Mouse (Mus musculus): ENCODE results near the gene Grap2. TPM values are rescaled to one million over a fixed set of nuclear protein-coding genes. Genes with fewer than 3 reads are reported as not detected.

Gene Grap2
- polyA plus RNA-seq, 1 experiment from 2014 or later, result 0.35 TPM

DNA sequence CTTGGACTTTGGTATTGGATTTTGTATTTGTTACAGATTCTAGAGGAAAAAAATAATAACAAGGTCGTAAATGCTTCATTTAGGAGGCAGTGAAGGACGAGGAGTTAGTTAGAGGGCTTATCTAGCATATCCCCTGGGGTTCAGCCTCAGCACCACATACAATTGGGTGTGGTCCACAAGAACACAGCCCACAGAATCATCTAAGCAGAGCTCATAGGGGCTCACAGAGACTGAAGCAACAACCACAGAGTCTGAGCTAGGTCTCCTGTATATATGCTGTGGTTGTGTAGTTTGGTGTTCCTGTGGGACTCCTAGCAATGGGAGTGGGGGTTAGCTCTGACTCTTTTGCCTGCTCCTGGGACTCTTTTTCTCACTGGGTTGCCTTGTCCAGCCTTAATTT lies 37.9 kb downstream of the Grap2 start:
- Histone ChIP-seq H3K4me3 (replicated peaks) (no peak overlapping the region), H3K4me2 (no peak overlapping the region), H3K9ac (replicated peaks) (no peak overlapping the region), H3K27me3 (replicated peaks) (no peaks in the 10 kb centered on the region), H3K36me3 (no peaks in the 10 kb centered on the region), H3K4me1 (peaks cover 6% of the 10 kb centered on the region), H3K9me3 (replicated peaks) (no peaks in the 10 kb centered on the region), H3K27ac (replicated peaks) (no peak overlapping the region)
- 67% methylated on average over 2 of the region's 2 CpGs for WGBS
- no peak for ATAC-seq (ENCODE audit: low FRiP score)

DNA sequence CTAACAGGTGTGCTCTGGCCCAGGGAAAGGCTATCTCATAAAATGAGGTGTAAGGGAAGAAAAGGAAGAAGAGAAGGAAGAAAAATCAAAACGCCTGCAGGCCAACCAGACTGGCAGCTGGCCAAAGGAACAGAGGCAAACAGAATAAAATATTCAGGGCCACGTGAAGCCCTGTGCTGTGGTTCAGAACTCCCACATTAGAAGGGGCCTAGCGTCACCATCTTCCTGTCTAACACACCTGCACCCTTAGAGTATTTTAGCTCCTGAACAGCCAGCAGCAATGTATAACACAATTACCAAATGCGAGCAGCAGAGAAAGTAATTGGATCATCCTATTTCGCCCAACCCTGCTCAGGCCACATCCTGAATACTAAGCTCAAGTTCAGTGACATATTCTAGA lies 39.1 kb downstream of the Grap2 start:
- no peak for ATAC-seq (ENCODE audit: low FRiP score)
- H3K9ac ChIP-seq (replicated peaks), result no peak overlapping the region
- H3K36me3 ChIP-seq, result no peaks in the 10 kb centered on the region
- H3K4me1 ChIP-seq, result peaks cover 15% of the 10 kb centered on the region
- no peak overlapping the region for H3K4me2 ChIP-seq
- H3K27me3 ChIP-seq (replicated peaks), result no peaks in the 10 kb centered on the region
- no peak overlapping the region for H3K4me3 ChIP-seq (replicated peaks)
- no peaks in the 10 kb centered on the region for H3K9me3 ChIP-seq (replicated peaks)
- WGBS, result 81% methylated on average over 5 of the region's 5 CpGs
- H3K27ac ChIP-seq (replicated peaks), result no peak overlapping the region

DNA sequence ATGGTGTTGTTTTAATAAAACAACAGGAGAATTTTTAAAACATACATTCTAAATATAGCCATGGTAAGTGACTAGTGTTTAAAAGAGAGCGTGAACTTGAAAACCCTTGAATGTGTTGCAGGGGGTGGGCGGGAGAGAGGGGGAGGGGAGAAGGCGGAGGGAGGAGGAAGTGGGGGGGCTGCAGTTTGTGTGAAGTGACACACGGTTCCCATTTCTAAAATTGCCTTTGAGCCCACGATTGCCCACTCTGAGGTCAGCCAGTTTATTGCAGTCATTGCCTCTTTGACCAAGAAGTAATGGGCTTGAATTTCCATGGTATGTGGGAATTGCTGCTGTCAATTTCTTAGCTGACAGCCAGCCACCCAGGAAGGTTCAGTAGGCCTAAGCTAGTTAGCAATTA lies 41.5 kb downstream of the Grap2 start:
- H3K27me3 ChIP-seq (replicated peaks), result 0 out of 2 replicates have a peak, but pooled peaks cover 6% of the 10 kb centered on the region
- H3K4me1 ChIP-seq, result peaks cover 15% of the 10 kb centered on the region
- WGBS, result 30% methylated on average over 5 of the region's 5 CpGs
- no peak for ATAC-seq (ENCODE audit: low FRiP score)
- no peak overlapping the region for H3K9ac ChIP-seq (replicated peaks)
- no peaks in the 10 kb centered on the region for H3K9me3 ChIP-seq (replicated peaks)
- H3K4me3 ChIP-seq (replicated peaks), result no peak overlapping the region
- H3K4me2 ChIP-seq, result no peak overlapping the region
- H3K36me3 ChIP-seq, result no peaks in the 10 kb centered on the region
- no peak overlapping the region for H3K27ac ChIP-seq (replicated peaks)

DNA sequence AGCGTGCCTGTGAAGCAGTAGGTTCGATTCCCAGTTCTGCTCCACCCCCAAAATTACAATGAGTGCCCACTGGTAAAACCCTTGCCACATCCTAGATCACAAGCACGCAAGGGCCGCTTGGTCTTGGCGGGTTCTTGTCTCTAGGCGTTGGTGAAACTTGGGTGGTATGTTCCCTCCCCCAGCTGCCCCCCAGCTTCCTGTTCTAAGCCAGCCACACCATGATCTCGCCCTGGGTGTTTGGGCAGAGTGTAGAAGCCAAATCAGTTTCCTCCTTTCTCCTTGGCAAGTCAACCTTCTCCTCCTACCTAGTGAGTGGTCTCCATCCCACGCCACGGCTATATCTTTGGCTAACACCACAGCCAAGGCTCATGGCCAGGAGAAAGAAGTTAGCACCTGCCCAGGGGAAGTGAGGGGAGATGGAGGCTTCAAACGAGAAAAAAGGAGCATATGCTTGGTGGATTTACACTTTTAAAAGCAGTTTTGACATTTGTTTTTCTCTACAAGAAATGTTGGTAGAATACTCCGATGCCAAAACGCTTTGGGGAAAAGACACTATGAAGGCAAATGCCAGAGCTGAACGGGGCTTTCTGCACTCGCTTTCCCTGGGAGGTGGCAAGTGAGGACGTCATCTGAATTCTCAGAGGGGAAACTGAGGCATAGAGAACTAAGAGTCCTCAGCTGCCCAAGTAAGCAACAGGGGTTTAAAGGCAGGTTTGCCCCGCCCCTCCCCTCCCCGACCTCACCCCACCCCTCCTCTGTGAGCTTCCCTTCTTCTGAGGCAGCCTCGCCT lies 42.3 kb downstream of the Grap2 start:
- no peak for ATAC-seq (ENCODE audit: low FRiP score)

DNA sequence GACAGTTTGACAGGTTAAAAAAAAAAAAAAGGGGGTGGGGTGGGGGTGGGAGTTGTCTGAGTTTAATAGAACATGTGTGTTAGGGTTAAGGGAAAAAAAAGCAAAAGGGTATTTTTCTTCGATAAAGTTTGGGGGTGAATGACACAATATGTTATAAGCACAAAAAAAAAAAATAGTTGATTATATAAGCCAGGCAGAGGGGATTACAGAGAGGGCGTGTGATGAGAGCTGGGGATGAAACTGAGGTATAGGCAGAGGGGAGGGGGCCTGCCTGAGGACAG lies 42.8 kb downstream of the Grap2 start:
- 38% methylated on average over 2 of the region's 2 CpGs for WGBS

More for the DNA sequence above, 42.3 kb downstream of the Grap2 start:
- 73% methylated on average over 17 of the region's 18 CpGs for WGBS
- Histone ChIP-seq H3K27me3 (replicated peaks) (0 out of 2 replicates have a peak, but pooled peaks cover 6% of the 10 kb centered on the region), H3K4me1 (peaks cover 15% of the 10 kb centered on the region), H3K4me3 (replicated peaks) (no peak overlapping the region), H3K9me3 (replicated peaks) (no peaks in the 10 kb centered on the region), H3K4me2 (no peak overlapping the region), H3K27ac (replicated peaks) (no peak overlapping the region), H3K9ac (replicated peaks) (no peak overlapping the region), H3K36me3 (no peaks in the 10 kb centered on the region)

DNA sequence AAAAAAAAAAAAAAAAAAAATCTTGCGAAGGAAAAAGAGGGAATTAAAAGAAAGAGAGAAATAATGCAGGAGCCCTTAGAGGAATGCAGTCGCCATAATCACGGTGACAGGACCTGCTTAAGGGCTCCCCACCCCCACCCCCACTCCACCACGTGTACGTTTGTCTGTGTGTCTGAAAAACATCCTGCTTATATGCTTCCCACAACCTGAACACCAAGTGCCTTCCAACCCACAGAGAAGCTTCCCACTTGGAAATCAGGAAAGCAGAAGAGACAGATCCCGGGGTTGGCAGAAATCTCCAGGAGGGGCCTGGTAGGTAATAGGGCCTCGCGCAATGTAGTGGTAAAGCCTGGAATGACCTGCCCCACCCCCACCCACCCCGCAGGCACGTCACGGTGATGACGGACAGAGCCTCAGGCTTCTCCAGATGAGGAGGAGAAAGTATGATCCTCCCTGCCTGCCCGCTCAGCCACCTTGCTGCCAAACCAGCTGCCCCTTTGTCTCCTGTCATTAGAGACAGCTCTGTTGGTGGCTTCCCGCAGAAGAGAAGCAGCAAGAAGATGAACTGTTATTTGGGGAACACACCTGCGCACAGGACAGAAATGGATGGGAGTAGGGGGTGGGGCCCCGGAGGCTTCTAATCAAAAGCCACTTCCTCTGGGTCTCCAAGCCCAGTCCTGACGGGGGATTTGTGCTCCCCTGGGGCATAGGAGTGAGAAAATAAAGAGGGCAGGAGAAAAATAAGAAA lies 43.4 kb downstream of the Grap2 start:
- WGBS, result 6% methylated on average over 17 of the region's 17 CpGs
- Histone ChIP-seq H3K36me3 (no peaks in the 10 kb centered on the region), H3K9ac (replicated peaks) (no peak overlapping the region), H3K4me2 (peak overlapping the region; percentile 20), H3K27ac (replicated peaks) (no peak overlapping the region), H3K4me3 (replicated peaks) (no peak overlapping the region), H3K9me3 (replicated peaks) (no peaks in the 10 kb centered on the region), H3K27me3 (replicated peaks) (0 out of 2 replicates have a peak, but pooled peaks cover 6% of the 10 kb centered on the region), H3K4me1 (peaks cover 18% of the 10 kb centered on the region)
- no peak for ATAC-seq (ENCODE audit: low FRiP score)

More for the DNA sequence above, 42.8 kb downstream of the Grap2 start:
- ATAC-seq (ENCODE audit: low FRiP score), result no peak
- no peak overlapping the region for H3K27ac ChIP-seq (replicated peaks)
- H3K4me1 ChIP-seq, result peaks cover 16% of the 10 kb centered on the region
- no peak overlapping the region for H3K4me2 ChIP-seq
- H3K9ac ChIP-seq (replicated peaks), result no peak overlapping the region
- no peaks in the 10 kb centered on the region for H3K9me3 ChIP-seq (replicated peaks)
- no peak overlapping the region for H3K4me3 ChIP-seq (replicated peaks)
- no peaks in the 10 kb centered on the region for H3K36me3 ChIP-seq
- 0 out of 2 replicates have a peak, but pooled peaks cover 6% of the 10 kb centered on the region for H3K27me3 ChIP-seq (replicated peaks)

DNA sequence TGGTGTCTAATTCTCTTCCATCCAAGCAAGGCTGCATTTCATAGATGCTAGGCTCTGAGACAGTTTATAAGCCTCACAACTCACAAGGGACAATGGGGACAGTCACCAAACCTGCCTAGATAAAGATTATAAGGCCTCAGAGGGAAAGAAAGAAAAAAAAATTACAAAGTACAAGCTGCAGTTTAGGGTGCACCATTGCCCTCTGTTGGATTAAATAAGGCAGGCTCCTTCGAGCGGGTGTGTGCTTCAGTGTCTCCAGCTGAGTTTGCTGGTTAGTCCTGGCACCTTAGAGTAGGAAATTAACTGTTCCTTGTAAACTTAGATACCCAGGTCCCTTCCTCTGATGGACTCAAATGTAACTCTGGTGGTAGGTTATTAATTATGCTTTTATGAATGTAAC lies 45.4 kb downstream of the Grap2 start:
- no peak for ATAC-seq (ENCODE audit: low FRiP score)
- Histone ChIP-seq H3K27me3 (replicated peaks) (0 out of 2 replicates have a peak, but pooled peaks cover 6% of the 10 kb centered on the region), H3K4me3 (replicated peaks) (no peak overlapping the region), H3K36me3 (no peaks in the 10 kb centered on the region), H3K4me2 (no peak overlapping the region), H3K27ac (replicated peaks) (no peak overlapping the region), H3K9ac (replicated peaks) (no peak overlapping the region), H3K4me1 (peaks cover 20% of the 10 kb centered on the region), H3K9me3 (replicated peaks) (no peaks in the 10 kb centered on the region)
- 69% methylated on average over 2 of the region's 2 CpGs for WGBS

DNA sequence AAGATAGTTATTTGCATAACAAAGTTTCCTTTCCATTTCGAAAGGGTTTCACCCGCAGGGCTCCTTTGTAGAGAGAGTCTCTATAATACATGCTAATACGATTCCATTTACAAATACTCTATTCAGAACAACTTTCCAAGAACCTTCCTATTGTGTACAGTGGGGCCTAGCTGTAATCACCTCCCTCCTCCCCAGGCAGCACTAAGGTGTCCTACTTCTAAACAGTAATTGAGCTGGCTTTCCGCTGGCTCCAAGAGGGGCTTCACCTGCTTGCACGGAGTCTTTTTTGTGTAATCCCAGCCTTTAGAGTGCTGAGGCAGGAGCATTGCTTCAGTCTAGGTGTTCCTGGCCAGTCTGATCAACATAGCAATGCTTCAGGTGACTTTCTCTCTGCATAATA lies 46.8 kb downstream of the Grap2 start:
- ATAC-seq (ENCODE audit: low FRiP score), result no peak
- H3K9ac ChIP-seq (replicated peaks), result no peak overlapping the region
- peaks cover 16% of the 10 kb centered on the region; the same call in 1 of the 2 replicates for H3K4me1 ChIP-seq
- H3K4me2 ChIP-seq, result no peak overlapping the region
- 0 out of 2 replicates have a peak, but pooled peaks cover 6% of the 10 kb centered on the region for H3K27me3 ChIP-seq (replicated peaks)
- no peaks in the 10 kb centered on the region for H3K36me3 ChIP-seq
- WGBS, result 63% methylated on average over 5 of the region's 5 CpGs
- H3K4me3 ChIP-seq (replicated peaks), result no peak overlapping the region
- no peak overlapping the region for H3K27ac ChIP-seq (replicated peaks)
- H3K9me3 ChIP-seq (replicated peaks), result no peaks in the 10 kb centered on the region

DNA sequence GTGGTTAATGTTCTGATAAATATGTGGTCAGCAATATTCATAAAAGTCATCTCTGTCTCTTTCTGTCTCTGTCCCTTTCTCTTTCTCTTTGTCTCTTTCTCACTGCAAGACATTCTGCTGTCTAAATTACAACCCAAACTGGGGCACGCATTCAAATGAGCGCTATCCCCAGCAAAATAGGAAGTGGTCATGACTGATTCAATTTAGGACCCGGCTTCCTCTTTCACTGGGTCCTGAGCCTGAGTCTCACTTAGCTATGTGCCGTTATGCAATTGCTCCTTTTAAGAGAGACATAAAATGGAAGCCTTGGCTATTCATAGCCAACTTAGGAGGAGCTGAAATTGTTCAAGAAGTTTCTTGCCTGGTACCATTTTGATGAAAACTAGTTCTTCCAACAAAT lies 47.4 kb downstream of the Grap2 start:
- Histone ChIP-seq H3K27me3 (replicated peaks) (0 out of 2 replicates have a peak, but pooled peaks cover 6% of the 10 kb centered on the region), H3K36me3 (no peaks in the 10 kb centered on the region), H3K4me1 (peaks cover 16% of the 10 kb centered on the region; the same call in 1 of the 2 replicates), H3K9me3 (replicated peaks) (no peaks in the 10 kb centered on the region), H3K4me3 (replicated peaks) (no peak overlapping the region), H3K9ac (replicated peaks) (no peak overlapping the region), H3K4me2 (no peak overlapping the region), H3K27ac (replicated peaks) (no peak overlapping the region)
- ATAC-seq (ENCODE audit: low FRiP score), result no peak
- WGBS, result 66% methylated on average over 4 of the region's 4 CpGs

DNA sequence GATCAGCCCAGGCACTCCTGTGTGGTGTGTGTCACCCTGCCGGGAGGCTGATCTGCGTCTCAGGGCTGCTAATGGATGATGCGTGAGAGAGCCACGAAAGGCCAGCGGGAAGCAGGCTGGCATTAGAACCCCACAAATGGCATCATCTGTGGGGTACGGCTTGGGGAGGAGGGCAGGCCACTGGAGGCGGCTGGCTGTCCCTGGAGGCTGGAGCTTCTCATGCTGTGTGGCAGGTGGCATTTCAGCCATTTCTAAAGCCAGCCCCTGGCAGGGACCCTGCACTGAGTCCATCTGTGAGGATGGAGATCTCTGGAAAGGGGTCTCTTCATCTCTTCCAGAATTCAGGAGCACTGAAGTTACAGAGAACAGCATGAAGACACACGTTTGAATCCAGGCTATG lies 48.0 kb downstream of the Grap2 start:
- ATAC-seq (ENCODE audit: low FRiP score), result no peak
- no peaks in the 10 kb centered on the region for H3K9me3 ChIP-seq (replicated peaks)
- no peak overlapping the region for H3K4me3 ChIP-seq (replicated peaks)
- no peaks in the 10 kb centered on the region for H3K36me3 ChIP-seq
- 0 out of 2 replicates have a peak, but pooled peaks cover 6% of the 10 kb centered on the region for H3K27me3 ChIP-seq (replicated peaks)
- H3K4me1 ChIP-seq, result peaks cover 16% of the 10 kb centered on the region; the same call in 1 of the 2 replicates
- no peak overlapping the region for H3K27ac ChIP-seq (replicated peaks)
- H3K4me2 ChIP-seq, result no peak overlapping the region
- H3K9ac ChIP-seq (replicated peaks), result no peak overlapping the region
- WGBS, result 54% methylated on average over 8 of the region's 8 CpGs

DNA sequence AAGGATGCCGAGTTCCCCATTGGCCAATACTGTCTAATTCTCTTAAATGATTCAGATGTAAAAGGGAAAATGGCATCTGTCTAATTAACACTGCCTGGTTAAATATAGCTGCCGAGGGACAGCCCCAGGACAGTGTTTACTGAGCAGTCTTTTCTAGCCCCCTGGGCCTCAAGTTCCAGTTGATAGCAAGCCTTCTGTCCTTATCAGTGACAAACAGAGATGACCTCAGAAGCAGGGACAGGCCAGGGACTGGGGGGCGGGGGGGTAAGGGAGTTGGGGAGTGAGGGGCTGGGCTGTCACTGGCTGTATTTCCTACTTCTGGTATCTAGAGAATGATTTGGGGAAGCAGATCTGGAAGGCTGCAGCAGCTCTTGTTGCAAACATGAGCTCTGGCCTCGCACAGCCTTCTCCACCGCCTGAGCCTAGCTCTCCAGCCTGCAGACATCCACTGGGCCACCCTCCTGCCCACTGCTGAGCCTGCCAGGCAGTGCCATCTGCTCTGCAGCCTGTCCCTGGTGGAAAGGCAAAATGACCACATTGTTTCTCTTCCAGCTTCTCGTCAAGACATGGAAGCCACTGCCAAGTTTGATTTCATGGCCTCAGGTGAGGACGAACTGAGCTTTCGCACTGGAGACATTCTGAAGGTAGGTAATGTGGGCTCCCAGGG lies 50.9 kb downstream of the Grap2 start:
- Histone ChIP-seq H3K4me2 (no peak overlapping the region), H3K4me3 (replicated peaks) (no peak overlapping the region), H3K4me1 (0 out of 2 replicates have a peak, but pooled peaks cover 8% of the 10 kb centered on the region), H3K36me3 (no peaks in the 10 kb centered on the region), H3K9ac (replicated peaks) (no peak overlapping the region), H3K27ac (replicated peaks) (peak overlapping the region; percentile 45; the same call in 1 of the 2 replicates), H3K27me3 (replicated peaks) (0 out of 2 replicates have a peak, but pooled peaks cover 4% of the 10 kb centered on the region), H3K9me3 (replicated peaks) (no peaks in the 10 kb centered on the region)
- 50% methylated on average over 8 of the region's 8 CpGs for WGBS
- ATAC-seq (ENCODE audit: low FRiP score), result no peak
